Mouse (Mus musculus) lung, postnatal 4 days (tissue): Measurements from ENCODE around the gene Vmn1r43.
"Not testable (repeated sequence)": the region's sequence is repeated elsewhere in the genome, so short reads cannot be mapped to it uniquely, and the experiment has no call there.

Experiments
- DNase-seq, 2 experiments: peaks; one replicate each; pipeline ENCODE4 v3.0.0; 2021

Gene Vmn1r43

GRCm38 (mm10) chr6:89876313-89876712, at the start of gene Vmn1r43, which contains the start of gene Vmn1r42:
Gene Vmn1r43 (minus strand): TSS chr6:89876413.
Gene Vmn1r42 (minus strand): TSS chr6:89876413.
- not testable (repeated sequence) for DNase-seq

GRCm38 (mm10) chr6:89883812-89884211, 7.6 kb upstream of the Vmn1r43 start:
- DNase-seq, result no peak

- no peak for DNase-seq
These were observed 7.1 kb upstream of the Vmn1r43 start, which contains the start of gene Vmn1r44 for GRCm38 (mm10) chr6:89883360-89883759. Gene Vmn1r44 (plus strand): TSS chr6:89883660.

- no peak for DNase-seq
These were observed 4.7 kb upstream of the Vmn1r43 start for GRCm38 (mm10) chr6:89880867-89881266.

GRCm38 (mm10) chr6:89876963-89877362, 750 bp upstream of the Vmn1r43 start:
- no peak for DNase-seq

- no peak for DNase-seq
These were observed 8.2 kb downstream of the Vmn1r43 start for GRCm38 (mm10) chr6:89867976-89868375.

GRCm38 (mm10) chr6:89867276-89867675, 8.9 kb downstream of the Vmn1r43 start:
- no peak for DNase-seq

- no peak for DNase-seq
These were observed 12.4 kb downstream of the Vmn1r43 start for GRCm38 (mm10) chr6:89863792-89864191.

- DNase-seq, result no peak
These were observed 16.4 kb downstream of the Vmn1r43 start for GRCm38 (mm10) chr6:89859839-89860238.

GRCm38 (mm10) chr6:89857552-89857951, 18.7 kb downstream of the Vmn1r43 start:
- DNase-seq, result no peak
